Mouse (Mus musculus) cerebellum, adult 2 months (tissue): ENCODE results near the gene Rrh.

Experiments
- CTCF ChIP-seq: fragments of 200-500 bp; IDR thresholded peaks from 2 replicates; pipeline ENCODE4 v1.5.1; 2011; ENCODE audit warnings: low read depth, mild to moderate bottlenecking, control low read depth, low read length, moderate library complexity, borderline replicate concordance; ENCODE audit not compliant: insufficient read depth
- POLR2A ChIP-seq: fragments of 200-500 bp; IDR thresholded peaks from 2 replicates; pipeline ENCODE4 v1.6.1; 2011; ENCODE audit warnings: low read length, control low read depth, borderline replicate concordance; ENCODE audit not compliant: insufficient read depth

DNA sequence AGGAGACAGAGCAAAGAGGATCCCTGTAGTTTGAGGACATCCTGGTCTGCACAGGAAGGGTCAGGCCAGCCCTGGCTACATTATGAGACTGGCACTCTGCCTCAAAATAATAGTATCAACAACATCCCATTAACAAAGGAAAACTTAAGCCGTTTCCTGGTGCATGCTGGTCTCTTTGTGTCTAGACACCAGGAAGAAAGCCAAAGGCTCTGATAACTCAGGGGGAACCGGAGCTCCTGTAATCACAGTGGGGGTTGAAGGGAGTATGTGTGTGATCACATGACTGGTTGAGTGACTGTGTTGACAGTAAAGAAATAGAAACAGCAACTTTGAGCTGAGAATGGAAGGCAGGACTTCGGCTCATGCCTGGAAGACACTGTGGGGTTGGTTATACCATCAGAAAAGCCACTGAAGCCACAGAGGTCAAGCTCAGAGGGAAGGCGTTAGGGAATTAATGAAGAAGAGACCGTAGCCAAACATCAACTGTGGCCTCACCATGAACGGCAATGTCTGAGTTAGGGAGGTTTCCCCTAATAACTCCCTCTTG lies 13.1 kb upstream of the Rrh start, which contains the start of gene Cfi:
- TF ChIP-seq CTCF (no peak), POLR2A (no peak)
